Mouse (Mus musculus) T-cell, adult 2 months (primary cell): Measurements from ENCODE around the gene Nans.

Experiments
- DNase-seq: peaks from one replicate; pipeline ENCODE4 v3.0.0; 2022; ENCODE audit warnings: low spot score

Nans gene

DNA sequence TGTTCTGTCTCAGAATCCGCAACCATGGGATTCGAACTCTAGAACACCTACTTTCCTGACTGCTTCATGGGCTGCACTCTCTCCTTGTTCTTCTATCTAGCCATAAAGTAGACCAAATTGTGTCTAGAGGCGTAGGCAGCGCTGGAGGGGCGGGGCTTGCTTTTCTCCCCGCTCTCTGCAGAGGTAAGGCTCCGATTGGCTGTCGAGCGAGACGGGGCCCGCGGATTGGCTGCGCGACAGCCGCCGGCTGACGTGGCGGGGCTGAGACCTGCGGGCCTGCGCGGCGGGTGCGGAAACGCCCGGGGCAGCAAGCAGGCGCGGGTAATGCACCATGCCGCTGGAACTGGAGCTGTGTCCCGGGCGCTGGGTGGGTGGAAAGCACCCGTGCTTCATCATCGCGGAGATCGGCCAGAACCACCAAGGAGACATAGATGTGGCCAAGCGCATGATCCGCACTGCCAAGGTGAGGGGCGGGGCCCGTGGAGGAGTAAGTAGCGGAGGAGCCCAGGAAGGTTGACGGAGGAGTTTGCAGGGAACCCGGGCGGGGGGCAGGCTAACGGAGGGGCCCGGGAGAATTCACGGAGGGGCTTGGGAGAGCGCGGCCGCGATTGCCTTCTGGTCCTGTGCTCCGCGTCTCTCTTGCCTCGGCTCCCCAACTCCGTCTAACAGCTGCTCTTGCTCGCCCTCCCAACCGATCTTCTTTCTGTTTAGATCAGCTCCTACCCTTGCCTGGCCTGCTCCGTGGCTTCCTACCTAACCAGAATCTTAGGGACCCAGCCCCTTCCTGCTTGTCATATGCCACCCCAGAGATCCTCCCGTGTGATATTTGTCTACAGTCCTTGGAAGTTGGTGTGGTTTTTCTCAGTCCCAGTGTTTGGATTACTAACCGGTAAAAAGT is at the start of gene Nans:
Gene Nans, plus strand, starts transcription at position 221 of the 898 bp plus-strand sequence.
- peak; percentile 96 for DNase-seq

DNA sequence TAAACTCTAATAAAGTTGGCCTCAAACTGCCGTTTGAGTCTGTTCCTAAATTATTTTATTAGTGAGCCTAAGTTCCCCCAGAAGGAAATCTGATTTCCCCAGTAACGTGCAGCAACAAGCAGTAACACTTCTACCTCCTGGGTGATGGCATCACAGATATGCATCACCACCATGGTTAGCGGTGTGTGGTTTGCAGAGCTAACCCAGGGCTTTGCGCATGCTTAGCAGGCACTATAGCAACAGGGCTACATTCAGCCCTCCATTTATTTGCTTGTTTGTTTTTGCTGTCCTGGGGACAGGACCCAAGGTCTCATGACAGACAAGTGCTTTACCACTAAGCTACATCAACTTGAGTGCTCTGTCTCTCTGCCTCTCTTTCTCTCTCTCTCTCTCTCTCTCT is 46.5 kb upstream of the Nans start:
- DNase-seq, result peak; percentile 77

DNA sequence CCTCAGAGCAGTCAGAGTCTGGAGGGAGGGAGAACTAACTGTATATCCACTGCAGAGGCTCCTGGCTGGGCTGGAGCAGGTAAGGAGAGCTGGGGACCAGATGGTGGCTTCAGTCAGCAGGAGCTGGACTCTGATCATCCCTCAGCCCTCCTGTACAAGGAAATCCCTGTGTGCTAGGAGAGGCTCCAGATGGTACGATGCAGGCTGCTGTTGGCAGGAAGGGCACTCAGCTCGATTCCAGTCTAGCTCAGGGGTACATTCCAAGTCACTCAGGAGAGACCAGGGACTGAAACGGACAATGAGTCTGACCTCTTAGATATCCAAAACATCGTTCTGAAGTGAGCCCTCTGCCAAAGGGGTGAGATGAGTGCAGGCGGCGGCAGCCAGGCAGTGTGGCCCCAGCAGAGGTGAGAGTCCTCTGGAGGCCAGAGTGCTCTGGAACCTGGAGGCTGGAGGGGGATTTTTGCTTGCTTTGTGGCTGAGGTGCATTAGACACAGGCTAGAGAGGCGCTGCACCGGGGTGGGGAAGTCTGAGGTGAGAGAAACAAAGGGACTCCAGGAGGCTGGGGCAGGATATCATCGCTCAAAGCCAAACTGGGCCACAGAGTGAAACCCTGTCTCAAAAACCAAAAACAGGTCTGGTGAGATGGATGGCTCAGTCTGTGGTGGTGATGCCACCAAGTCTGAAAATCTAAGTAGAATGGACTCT is 43.7 kb upstream of the Nans start:
- DNase-seq, result no peak

DNA sequence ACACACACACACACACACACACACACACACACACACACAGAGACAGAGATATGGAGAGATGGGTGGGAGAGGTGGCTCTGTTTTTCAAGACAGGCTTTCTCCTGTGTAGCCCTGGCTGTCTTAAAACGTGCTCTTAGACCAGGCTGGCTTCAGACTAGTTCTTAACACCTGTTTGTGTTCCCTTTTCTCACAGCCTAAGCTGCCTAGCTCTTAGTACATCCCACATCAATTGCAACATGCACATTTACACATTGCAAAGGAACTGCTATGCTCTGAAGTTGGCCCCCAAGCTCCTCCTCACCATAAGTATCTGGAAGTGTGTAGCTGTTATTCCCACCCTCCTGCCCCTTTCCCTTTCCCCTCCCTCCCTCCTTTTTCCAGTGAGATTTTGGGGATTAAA is 41.6 kb upstream of the Nans start:
- no peak for DNase-seq

DNA sequence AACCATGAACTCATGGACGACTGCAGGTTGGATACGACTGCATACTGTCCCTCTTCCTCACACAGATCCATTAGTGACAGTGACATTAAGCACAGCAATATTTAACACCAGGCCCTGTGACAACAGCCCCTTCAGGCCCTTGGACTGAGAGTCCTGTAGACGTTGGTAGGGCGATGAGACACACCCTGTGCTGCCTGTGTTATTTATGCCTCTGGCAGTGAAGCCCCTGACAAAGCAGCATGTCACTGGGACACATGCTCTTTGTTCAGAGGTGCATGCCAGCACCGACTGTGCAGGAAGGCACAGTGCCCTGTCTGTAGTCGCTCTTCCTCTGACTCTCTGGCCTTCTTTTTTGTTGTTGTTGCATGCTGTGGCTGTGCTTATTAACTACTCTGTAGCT is 40.2 kb upstream of the Nans start:
- DNase-seq, result no peak

DNA sequence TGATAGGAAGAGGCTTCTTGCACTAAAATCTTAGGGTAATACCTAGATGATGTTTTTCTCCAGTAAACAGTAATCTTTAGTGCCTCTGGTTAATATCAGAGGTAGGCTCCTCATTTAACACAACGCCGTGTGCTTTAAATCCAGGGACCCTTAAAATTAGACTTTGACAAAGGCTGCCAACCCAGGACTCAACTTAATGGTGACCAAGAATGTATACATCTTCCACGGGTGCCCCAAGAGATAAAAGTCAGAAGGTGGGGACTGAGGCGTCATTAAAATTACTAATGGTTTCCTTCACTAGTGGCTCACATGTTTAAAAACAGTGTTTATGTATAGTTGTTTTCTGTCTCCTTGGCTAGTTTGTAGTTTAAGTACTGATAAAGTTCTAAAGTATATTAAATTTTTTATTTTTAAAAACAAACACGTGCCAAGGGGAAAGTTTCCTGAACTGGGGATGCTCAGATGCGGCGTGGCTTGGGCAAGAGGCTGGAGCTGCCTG is 39.0 kb upstream of the Nans start:
- DNase-seq, result no peak

DNA sequence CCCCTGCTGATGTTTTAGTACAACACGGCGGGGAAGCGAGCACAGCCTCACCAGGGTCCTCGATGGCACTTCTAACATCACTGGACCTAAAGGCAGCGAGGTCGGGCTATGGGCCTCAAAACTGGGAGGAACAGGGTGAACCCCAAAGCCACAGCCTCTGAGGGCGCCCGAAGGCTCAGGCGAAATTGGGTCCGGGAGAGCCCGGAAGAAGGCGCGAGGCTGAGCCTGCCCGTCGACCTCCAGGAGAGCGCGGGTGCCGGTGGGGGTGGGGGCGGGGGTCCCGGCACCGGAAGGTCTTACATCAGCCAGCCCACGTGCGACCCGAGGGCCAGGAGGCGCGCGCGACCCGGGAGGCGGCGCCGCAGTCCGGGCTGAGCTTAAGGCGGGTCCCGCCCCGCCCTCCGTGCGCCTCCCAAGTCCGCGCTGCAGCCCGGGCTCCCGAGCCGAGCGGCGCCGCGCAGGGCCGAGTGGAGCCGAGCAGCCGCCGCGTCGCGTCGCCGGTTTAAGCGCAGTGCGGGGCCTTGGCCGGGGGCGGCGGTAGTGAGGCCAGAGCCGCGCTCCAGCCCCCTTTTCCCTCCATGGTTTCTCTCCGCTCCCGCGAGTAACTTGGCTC is 38.4 kb upstream of the Nans start, which contains the start of gene Anp32b:
Gene Anp32b, plus strand, starts transcription at position 384 of the 613 bp plus-strand sequence.
- DNase-seq, result peak; percentile 91

DNA sequence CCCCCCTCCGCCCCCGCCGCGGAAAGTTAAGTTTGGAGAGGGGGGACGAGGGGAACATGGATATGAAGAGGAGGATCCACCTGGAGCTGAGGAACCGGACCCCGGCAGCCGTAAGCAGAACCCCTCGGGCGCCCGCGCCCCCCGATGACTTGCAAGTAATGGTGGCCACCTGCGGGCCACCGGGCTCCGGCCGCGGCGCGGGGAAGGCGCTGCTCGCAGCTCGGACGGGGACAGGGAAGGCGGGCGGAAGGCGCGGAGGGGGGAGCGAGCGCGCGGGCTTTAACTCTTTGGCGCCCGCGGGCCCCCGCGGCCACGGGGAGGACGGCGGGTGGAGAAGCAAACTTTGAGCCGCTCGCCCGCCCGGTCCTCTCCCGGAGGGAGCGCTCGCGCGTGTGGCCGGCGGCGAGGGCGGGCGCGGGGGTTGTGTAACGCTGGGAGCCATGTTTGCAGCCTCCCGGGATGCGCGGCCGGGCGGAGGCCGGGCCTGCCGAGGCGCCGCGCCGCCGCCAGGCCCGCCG is 37.7 kb upstream of the Nans start:
- DNase-seq, result peak; percentile 55

DNA sequence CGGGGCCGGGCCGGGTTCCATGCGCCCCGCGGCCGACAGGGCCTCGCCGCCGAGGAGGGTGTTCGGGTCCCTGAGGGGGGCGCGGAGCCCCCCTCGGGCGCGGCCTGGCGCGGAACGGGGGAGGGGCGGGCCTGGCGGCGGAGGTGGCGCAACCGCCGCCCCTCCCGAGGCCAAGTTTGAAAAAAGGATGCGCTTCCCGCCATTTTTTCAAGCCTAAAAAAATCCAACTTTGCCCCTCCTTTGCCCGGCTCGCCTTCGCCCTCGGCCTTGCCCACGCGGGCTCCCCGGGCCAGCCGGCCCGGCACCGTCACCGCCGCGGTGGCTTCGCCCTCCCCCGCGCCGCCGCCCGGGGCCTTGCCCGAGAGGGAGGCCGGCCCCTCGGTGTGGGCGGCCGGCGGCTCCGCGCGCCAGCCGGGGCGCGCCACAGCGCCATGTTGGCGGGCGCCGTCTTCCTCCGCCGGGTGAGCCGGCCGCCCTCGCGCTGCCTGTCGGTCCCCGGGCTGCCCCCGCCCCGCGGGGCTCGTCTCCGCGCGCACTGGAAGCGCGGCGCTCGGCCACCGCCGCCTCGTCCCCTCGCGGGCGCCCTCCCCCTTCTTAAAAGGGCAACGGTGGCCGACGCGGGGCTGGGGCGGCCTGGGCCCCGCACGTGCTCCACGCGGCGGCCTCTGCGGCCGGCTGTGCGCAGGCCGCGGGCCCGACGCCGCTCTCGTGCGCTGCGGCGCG is 37.1 kb upstream of the Nans start:
- peak; percentile 72 for DNase-seq

DNA sequence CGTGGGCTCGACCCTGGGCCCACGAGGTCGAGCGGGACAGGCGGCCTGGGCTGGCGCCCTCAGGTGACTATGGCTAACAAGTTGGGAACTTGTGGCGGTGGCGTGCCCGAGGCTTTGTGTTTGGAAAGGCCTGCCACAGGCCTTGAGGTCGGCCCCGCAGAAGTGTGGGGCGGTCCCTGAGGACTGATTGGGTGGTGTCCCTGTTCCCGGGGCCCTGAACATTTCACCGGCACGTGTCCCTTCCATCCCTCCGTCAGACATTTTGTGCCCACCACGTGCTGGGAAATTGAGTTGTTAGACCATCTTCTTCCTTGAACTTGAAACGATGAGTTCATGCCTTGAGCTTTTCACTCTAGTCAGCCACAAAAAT is 36.6 kb upstream of the Nans start:
- DNase-seq, result peak; percentile 64

DNA sequence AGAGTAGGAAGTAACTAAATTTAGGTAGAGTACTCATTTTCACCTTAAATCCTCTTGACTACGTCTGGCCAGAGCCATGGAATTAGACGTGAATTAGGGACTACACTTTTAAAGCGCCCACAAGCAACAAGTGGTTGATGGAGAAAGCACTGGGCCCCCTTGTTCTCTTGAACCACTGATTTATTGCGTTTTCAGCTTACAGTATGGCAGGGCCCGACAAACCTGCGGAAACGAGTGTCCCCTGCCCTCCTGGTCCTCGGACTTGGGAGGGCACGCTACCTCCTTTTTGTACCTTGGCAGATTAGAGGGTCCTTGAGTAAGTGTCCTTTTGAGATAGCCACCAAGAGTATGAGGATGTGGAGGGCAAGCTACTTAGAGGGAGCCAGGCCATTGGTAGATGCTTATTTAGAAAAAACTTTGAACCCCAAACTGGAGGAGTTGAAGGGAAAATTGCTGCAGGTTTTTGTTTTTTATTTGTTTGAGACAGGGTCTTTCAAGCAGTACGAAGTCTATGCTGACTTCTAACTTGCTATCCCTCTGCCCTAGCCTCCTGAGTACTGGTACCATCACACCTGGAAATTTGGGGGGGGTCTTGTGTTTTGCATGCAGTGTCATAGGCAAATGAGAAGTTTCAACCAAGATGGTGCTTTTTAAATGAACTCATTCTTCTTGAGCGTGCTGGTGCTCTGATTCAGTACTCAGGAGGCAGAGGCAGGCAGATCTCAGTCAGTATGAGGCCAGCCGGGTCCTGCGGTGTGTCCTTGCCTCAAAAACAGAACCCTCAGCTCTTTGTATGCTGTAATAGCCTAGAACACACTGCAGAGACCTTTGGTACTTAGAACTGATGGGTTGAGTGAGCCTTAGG is 36.0 kb upstream of the Nans start:
- no peak for DNase-seq

DNA sequence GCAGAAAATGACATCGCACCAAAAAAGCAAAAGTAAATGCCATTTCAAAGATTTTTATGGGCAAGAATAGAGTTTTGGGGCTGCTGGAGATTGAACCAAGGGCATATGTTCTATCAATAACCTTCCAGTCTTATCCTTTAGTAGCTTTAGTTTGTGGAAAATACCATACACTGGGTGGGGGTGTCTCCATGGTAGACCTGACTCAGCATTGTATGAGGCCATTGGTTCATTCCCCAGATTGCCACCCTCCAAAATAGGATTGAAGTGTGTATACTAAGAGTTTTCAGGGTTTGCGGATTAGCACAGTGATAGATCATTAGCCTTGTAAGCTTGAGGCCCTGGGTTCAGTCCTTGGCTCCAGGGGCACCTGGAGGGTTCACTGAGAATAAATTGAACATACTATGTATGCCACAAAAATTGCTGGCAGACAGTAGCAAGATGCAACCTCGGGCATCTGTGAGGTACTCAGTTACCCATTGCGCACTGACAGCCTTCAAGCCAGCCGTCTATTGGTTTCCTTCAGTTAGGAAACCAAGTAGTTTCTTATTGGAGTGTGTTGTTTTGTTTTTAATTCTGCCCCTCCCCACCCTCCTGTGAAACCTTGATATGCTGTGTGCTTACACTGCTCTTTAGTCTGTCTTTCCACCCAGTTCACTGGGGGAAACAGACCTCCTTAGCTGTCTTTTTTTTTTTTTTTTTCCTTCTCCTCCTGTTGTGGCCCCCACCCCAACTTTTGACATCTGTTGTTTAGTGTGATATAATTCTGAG is 34.8 kb upstream of the Nans start:
- DNase-seq, result no peak

DNA sequence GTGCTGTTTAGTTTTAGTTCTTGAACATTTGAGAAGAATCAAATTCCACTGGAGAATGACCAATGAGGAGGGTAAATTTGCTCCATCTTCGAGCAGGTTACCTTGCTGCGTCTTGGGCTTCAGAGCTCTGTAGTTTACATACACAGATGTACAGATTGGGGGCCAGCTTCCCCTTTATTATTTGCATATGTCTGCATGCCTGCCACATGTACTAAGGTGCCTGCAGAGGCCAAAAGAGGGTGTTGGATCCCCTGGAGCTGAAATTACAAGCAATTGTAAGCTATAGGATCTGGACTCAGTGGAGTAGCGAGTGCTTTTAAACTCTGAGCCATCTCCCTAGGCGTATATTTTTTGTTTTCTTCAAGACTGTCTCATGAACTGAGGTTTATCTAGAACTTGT is 32.3 kb upstream of the Nans start:
- no peak for DNase-seq

DNA sequence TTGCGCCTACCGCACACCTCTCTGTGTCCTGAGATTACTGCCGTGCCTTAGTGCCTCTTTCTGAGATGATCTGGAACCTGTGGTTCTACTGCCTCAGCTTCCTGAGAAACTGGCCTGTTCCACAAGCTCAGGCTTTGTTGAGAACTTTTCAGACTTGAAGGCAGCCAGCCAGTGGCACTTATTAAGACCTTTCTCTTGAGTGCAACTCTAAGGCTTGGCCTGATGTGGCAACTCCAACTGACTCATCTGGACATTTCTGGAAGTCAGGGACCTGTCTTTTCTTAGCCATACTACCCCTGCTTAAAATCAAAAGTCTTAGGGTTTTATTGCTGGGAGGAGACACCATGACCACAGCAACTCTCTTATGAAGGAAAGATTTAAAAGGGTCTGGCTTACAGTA is 31.9 kb upstream of the Nans start:
- no peak for DNase-seq

DNA sequence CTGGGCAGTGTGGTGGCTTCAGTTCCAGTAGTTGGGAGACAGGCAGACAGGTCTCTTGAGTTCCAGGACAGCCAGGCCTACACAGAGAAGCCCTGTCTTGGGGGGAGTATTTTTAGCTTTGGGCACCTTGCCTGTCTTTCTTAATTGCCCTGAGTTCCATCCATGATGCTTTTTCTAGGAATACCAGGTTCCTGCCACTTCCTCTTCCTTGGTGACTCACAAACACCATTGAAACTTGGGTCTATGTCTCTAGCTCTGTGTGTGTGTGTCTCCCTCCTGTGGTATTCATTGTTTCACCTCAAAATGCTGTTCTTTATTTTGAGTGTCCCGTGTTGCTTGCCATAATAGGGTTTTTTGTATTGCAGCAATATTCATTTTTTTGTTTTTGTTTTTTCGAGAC is 30.6 kb upstream of the Nans start:
- DNase-seq, result no peak

DNA sequence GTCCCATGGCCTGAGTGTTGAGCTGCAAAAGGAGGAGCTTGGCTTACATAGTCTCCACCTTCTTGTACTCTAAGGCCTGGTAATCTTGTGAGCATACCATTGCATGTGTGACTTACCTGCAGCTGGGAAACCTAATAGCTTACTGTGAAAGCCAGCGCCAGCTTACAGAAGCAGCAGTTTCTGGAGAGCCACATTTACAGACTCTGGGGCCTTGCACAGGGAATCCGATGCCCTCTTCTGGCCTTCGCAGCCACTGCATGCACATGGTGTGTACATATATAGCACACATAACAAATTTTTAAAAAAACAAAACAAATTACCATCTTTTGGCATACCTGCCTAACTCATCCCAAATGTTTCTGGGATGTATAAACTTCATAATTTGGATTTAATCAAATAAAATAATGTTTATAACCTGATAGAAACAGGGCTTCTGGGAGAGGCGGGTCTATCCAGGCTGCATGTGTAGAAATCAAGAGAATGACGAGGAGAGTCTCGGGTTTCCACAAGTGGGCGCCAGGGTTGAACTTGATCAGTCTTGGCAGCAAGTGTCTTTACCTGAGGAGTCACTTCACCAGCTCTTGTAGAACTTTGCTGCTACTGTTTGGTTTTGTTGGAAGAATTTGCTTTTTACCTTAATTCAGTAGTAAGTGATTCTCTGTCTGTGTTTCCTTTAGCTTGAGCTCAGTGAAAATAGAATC is 25.8 kb upstream of the Nans start:
- DNase-seq, result peak; percentile 55

DNA sequence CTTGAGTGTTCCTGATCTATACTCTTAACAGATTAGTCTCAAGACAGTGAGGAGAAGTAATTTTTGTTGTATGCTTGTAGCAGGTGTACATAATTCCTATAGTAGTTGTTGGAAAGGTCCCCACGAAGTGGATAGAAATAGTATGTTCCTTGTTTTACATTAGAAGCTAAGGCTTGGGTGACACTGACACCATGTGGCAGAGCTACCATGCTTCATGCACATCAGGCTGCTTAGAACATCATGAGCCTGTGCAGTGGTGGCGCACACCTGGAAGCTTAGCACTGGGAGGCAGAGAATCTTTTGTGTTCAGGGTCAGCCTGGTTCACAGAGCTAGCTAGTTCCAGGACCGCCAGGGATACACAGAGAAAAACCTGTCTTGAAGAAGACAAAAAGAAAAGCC is 23.3 kb upstream of the Nans start:
- no peak for DNase-seq

DNA sequence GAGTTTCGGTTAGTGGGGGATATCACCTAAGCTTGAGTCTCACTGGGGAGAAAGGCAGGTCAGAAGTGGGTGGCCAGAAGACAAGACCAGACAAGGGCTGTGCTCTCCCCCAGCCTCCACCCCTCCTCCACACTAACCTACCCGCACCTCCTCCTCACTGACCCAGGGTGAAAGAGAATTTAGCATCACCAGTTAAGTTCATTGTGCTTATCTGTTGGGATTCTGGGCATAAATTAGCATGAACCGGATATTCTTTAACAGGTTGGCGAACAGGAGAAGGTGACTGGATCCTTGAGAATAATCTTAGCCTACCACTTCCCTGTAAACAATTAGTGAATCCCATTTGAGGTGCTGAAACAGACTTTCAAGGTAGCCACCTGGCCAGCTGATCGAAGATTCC is 13.9 kb upstream of the Nans start:
- no peak for DNase-seq

DNA sequence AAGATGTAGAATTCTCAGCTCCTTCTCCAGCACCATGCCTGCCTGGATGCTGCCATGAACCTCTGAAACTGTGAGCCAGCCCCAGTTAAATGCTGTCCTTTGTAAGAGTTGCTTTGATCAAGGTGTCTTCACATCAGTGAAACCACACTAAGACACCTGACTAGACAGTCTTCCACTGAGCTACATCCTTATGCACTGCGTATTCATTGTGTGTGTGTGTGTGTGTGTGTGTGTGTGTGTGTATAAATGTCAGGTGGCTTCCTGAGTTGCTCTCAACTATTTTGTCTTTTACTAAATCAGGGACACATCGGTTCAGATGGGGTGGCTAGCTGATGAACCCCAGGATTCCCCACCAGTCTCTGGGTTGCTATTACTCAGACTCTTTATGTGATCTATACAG is 10.0 kb upstream of the Nans start:
- DNase-seq, result peak; percentile 52
